Mouse (Mus musculus) CH12.LX (cell line): ENCODE measurements around the gene Dpy30. TPM values are rescaled to one million over a fixed set of nuclear protein-coding genes. Genes with fewer than 3 reads are reported as not detected.
"Not testable (repeated sequence)": the region's sequence is repeated elsewhere in the genome, so short reads cannot be mapped to it uniquely, and the experiment has no call there.

Source experiments
- DNase-seq: peaks from one replicate; pipeline ENCODE4 v3.0.0-alpha.2; 2013; ENCODE audit errors: extremely low read depth
- H3K27ac ChIP-seq: 2 replicates; pipeline ENCODE4 v1.5.1; 2012; ENCODE audit warnings: low read depth, mild to moderate bottlenecking, control low read depth, moderate library complexity; ENCODE audit not compliant: insufficient read depth
- H3K27me3 ChIP-seq: replicated peaks from 2 replicates; pipeline ENCODE3; 2012; ENCODE audit warnings: inconsistent platforms
- H3K36me3 ChIP-seq, 2 experiments: replicated peaks in 1 of 2; 2 replicates each; pipeline versions ENCODE3 to v1.6.1; 2012; ENCODE audit warnings: inconsistent platforms in 1 of 2, low read length in 1 of 2, mild to moderate bottlenecking in 1 of 2, mixed read lengths in 1 of 2, moderate library complexity in 1 of 2; ENCODE audit not compliant: control insufficient read depth in 1 of 2, insufficient read depth in 1 of 2
- H3K4me1 ChIP-seq, 2 experiments: 2 replicates each; pipeline ENCODE4 v1.6.1; 2012; ENCODE audit warnings: inconsistent platforms in 1 of 2, moderate library complexity in 1 of 2; ENCODE audit not compliant: insufficient read depth in 2 of 2, control insufficient read depth in 1 of 2
- H3K4me2 ChIP-seq: 2 replicates; pipeline ENCODE4 v1.6.1; 2012; ENCODE audit warnings: low read depth, mild to moderate bottlenecking, control low read depth; ENCODE audit not compliant: poor library complexity, insufficient read depth, severe bottlenecking
- H3K4me3 ChIP-seq, 3 experiments: fragments of 150-350 bp in 1 of 3; sonication (generic) in 1 of 3; replicated peaks in 1 of 3; 2 replicates each; pipeline versions ENCODE3 to v1.5.1; 2011 to 2012; ENCODE audit warnings: low read depth in 2 of 3, low read length in 2 of 3, mild to moderate bottlenecking in 2 of 3, moderate library complexity in 2 of 3, control low read depth in 1 of 3, improper control_type of control experiment in 1 of 3, inconsistent platforms in 1 of 3, mixed read lengths in 1 of 3; ENCODE audit not compliant: poor library complexity in 1 of 3
- H3K79me2 ChIP-seq: replicated peaks from 2 replicates; pipeline ENCODE4 v1.6.1; 2012; ENCODE audit warnings: mild to moderate bottlenecking, moderate library complexity; ENCODE audit not compliant: control insufficient read depth, poor library complexity, insufficient read depth, severe bottlenecking; ENCODE audit errors: extremely low read depth
- H3K9ac ChIP-seq: 2 replicates; pipeline ENCODE4 v1.6.1; 2012; ENCODE audit warnings: low read depth, mild to moderate bottlenecking, control low read depth, moderate library complexity; ENCODE audit not compliant: insufficient read depth
- H3K9me3 ChIP-seq: replicated peaks from 2 replicates; pipeline ENCODE3; 2012; ENCODE audit warnings: low read length, inconsistent platforms, mixed read lengths
- CHD1 ChIP-seq: IDR thresholded peaks from 2 replicates; pipeline ENCODE4 v1.6.1; 2012; ENCODE audit warnings: low read depth, low read length, improper control_type of control experiment, inconsistent platforms
- CTCF ChIP-seq, 2 experiments: IDR thresholded peaks in 1 of 2; conservative IDR thresholded peaks in 1 of 2; 2 replicates each; pipeline ENCODE4 v1.5.1; 2011 to 2012; ENCODE audit warnings: low read depth in 2 of 2, low read length in 2 of 2, improper control_type of control experiment in 1 of 2, inconsistent platforms in 1 of 2, mild to moderate bottlenecking in 1 of 2, moderate library complexity in 1 of 2
- GABPA ChIP-seq: IDR thresholded peaks from 2 replicates; pipeline ENCODE4 v1.6.1; 2012; ENCODE audit warnings: low read depth, low read length, improper control_type of control experiment, inconsistent platforms; ENCODE audit not compliant: insufficient replicate concordance
- HCFC1 ChIP-seq: IDR thresholded peaks from 2 replicates; pipeline ENCODE4 v1.6.1; 2012; ENCODE audit warnings: low read depth, mild to moderate bottlenecking, inconsistent platforms, low read length, improper control_type of control experiment
- IRF4 ChIP-seq: IDR thresholded peaks from 2 replicates; pipeline ENCODE4 v1.6.1; 2014; ENCODE audit warnings: low read depth, mild to moderate bottlenecking, inconsistent platforms, low read length, improper control_type of control experiment
- JUND ChIP-seq: conservative IDR thresholded peaks from 2 replicates; pipeline ENCODE4 v1.6.1; 2011; ENCODE audit warnings: low read depth, low read length, improper control_type of control experiment
- MAZ ChIP-seq: IDR thresholded peaks from 2 replicates; pipeline ENCODE4 v1.6.1; 2012; ENCODE audit warnings: low read depth, mild to moderate bottlenecking, inconsistent platforms, low read length, improper control_type of control experiment, moderate library complexity
- MYC ChIP-seq: IDR thresholded peaks from 2 replicates; pipeline ENCODE4 v1.6.1; 2011; ENCODE audit warnings: low read depth, mild to moderate bottlenecking, improper control_type of control experiment, low read length
- NRF1 ChIP-seq: IDR thresholded peaks from 2 replicates; pipeline ENCODE4 v1.6.1; 2014; ENCODE audit warnings: low read depth, mild to moderate bottlenecking, inconsistent platforms, low read length, improper control_type of control experiment, moderate library complexity
- POLR2A ChIP-seq: IDR thresholded peaks from 2 replicates; pipeline ENCODE4 v1.6.1; 2011; ENCODE audit warnings: low read depth, mild to moderate bottlenecking, improper control_type of control experiment, low read length
- RAD21 ChIP-seq: IDR thresholded peaks from 2 replicates; pipeline ENCODE4 v1.6.1; 2011; ENCODE audit warnings: low read depth, mild to moderate bottlenecking, low read length, improper control_type of control experiment, moderate library complexity
- SMC3 ChIP-seq: IDR thresholded peaks from 2 replicates; pipeline ENCODE4 v1.6.1; 2011; ENCODE audit warnings: low read depth, low read length, improper control_type of control experiment
- ZC3H11A ChIP-seq: IDR thresholded peaks from 2 replicates; pipeline ENCODE4 v1.6.1; 2012; ENCODE audit warnings: low read depth, mild to moderate bottlenecking, inconsistent platforms, low read length, improper control_type of control experiment
- ZKSCAN1 ChIP-seq: IDR thresholded peaks from 2 replicates; pipeline ENCODE4 v1.6.1; 2012; ENCODE audit warnings: low read depth, inconsistent platforms, low read length, improper control_type of control experiment, borderline replicate concordance
- ZMIZ1 ChIP-seq: IDR thresholded peaks from 2 replicates; pipeline ENCODE4 v1.6.1; 2012; ENCODE audit warnings: low read depth, mild to moderate bottlenecking, inconsistent platforms, low read length, improper control_type of control experiment
- dilution Hi-C: fragments of 300-500 bp; cut with MboI; formaldehyde crosslinking; loops from 2 replicates; pipeline ENCODE4 v1.14.3; 2020; ENCODE audit warnings: low sequenced_read_pairs; ENCODE audit not compliant: extremely low pct_unique_long_range_greater_than_20kb, extremely low pct_ligation_motif_present
- in situ Hi-C: fragments of 300-500 bp; cut with MboI; formaldehyde crosslinking; loops from 3 replicates; pipeline ENCODE4 v1.14.3; 2019; ENCODE audit warnings: low sequenced_read_pairs, low pct_ligation_motif_present, low pct_unique_long_range_greater_than_20kb, mixed read lengths
- polyA plus RNA-seq: library from polyadenylated mRNA; unstranded; fragments of >175 nt; gene quantifications from 2 replicates; pipeline ENCODE4 v1.2.1, GENCODE M21; 2012; ENCODE audit warnings: low read depth; ENCODE audit not compliant: insufficient read length
- total RNA-seq, 2 experiments: library from RNA; depleted of rRNA; stranded (reverse); fragments of 300-350 nt in 1 of 2; fragments of >200 nt in 1 of 2; gene quantifications; 2 replicates each; pipeline ENCODE4 v1.2.3; 2012 to 2014

Gene Dpy30
- total and polyA plus RNA-seq, 3 experiments, result 66.7 to 244 (median 156) TPM

GRCm38 (mm10) chr17:74328146-74328545 lies 4.4 kb upstream of the Dpy30 start:
- not testable (repeated sequence) for H3K4me1 ChIP-seq, H3K79me2 ChIP-seq, H3K36me3 ChIP-seq, H3K4me2 ChIP-seq
- TF ChIP-seq JUND (0 out of 2 replicates have a peak, but pooled peaks have one; percentile 32), ZC3H11A (peak; percentile 22; the same call in 1 of the 2 replicates), RAD21 (peak; percentile 89), SMC3 (peak; percentile 61), MYC (peak; percentile 46; the same call in 1 of the 2 replicates), CTCF (conservative IDR thresholded peaks at IDR 0.05 in 1 of 2, IDR thresholded peaks at IDR 0.05 in 1 of 2; ENCODE audit: low read depth in 2 of 2, low read length in 2 of 2) (peak; percentile 48 to 83)
- TF ChIP-seq, all 38 proteins: peak for 6; not testable (repeated sequence) for 32
- DNase-seq, result peak; percentile 79
- H3K4me3 ChIP-seq, H3K9ac ChIP-seq, H3K9me3 ChIP-seq, H3K27ac ChIP-seq, dilution Hi-C loops, in situ Hi-C loops, H3K27me3 ChIP-seq: not testable (repeated sequence)

GRCm38 (mm10) chr17:74327195-74327594 lies 3.5 kb upstream of the Dpy30 start:
- dilution Hi-C loops, result not testable (repeated sequence)

GRCm38 (mm10) chr17:74322400-74323054 lies 1.2 kb downstream of the Dpy30 start:
- H3K9ac ChIP-seq, result no peak overlapping the region
- no peak overlapping the region for H3K4me3 ChIP-seq
- H3K27me3 ChIP-seq, result no peaks in the 10 kb centered on the region
- DNase-seq, result no peak
- TF ChIP-seq HCFC1, result no peak
- no peak for TF ChIP-seq POLR2A
- TF ChIP-seq IRF4, result no peak
- TF ChIP-seq MAZ, result peak; percentile 57; the same call in 1 of the 2 replicates
- no peak for TF ChIP-seq ZMIZ1
- TF ChIP-seq RAD21, result peak; percentile 54
- no peak for TF ChIP-seq NRF1
- TF ChIP-seq JUND, result no peak
- no peak for TF ChIP-seq CHD1
- TF ChIP-seq GABPA, result no peak
- peak in 1 of 2 experiments; percentile 55; a peak in 2 of 4 replicates for TF ChIP-seq CTCF (conservative IDR thresholded peaks at IDR 0.05 in 1 of 2, IDR thresholded peaks at IDR 0.05 in 1 of 2; ENCODE audit: low read depth in 2 of 2, low read length in 2 of 2)
- peak; percentile 7; the same call in 1 of the 2 replicates for TF ChIP-seq SMC3
- TF ChIP-seq ZKSCAN1, result no peak
- no peaks in the 10 kb centered on the region for H3K4me1 ChIP-seq
- in situ Hi-C loops (loop anchor here (25.0 kb wide), 1 partner anchor 310 kb away; no protein-coding TSS in a partner anchor), dilution Hi-C loops (no loop called here)
- no peak overlapping the region for H3K4me2 ChIP-seq
- no peak overlapping the region for H3K27ac ChIP-seq
- no peaks in the 10 kb centered on the region for H3K36me3 ChIP-seq
- H3K79me2 ChIP-seq, result no peaks in the 10 kb centered on the region
- H3K9me3 ChIP-seq, result no peaks in the 10 kb centered on the region

More at GRCm38 (mm10) chr17:74327195-74327594, 3.5 kb upstream of the Dpy30 start:
- H3K79me2 ChIP-seq, H3K9ac ChIP-seq, H3K4me2 ChIP-seq, H3K4me1 ChIP-seq, H3K9me3 ChIP-seq, in situ Hi-C loops, H3K36me3 ChIP-seq, H3K27ac ChIP-seq, DNase-seq, H3K4me3 ChIP-seq, H3K27me3 ChIP-seq: not testable (repeated sequence)
